Mouse (Mus musculus) mouse trophoblast stem cell (cell line): ENCODE results near the gene 1700001C02Rik.

ENCODE experiments used
- in situ Hi-C, 2 experiments: fragments of 300-500 bp; cut with MseI, MboI; formaldehyde crosslinking; loops; 2 replicates in 1 of 2; 3 replicates in 1 of 2; pipeline ENCODE4 v1.15.1; 2025

The 1700001C02Rik gene

GRCm38 (mm10) chr5:30494606-30495005 is 28.8 kb downstream of the 1700001C02Rik start:
- in situ Hi-C loops: no loop called here

- in situ Hi-C loops: no loop called here
Observed at GRCm38 (mm10) chr5:30495288-30495687, 29.4 kb downstream of the 1700001C02Rik start.

DNA sequence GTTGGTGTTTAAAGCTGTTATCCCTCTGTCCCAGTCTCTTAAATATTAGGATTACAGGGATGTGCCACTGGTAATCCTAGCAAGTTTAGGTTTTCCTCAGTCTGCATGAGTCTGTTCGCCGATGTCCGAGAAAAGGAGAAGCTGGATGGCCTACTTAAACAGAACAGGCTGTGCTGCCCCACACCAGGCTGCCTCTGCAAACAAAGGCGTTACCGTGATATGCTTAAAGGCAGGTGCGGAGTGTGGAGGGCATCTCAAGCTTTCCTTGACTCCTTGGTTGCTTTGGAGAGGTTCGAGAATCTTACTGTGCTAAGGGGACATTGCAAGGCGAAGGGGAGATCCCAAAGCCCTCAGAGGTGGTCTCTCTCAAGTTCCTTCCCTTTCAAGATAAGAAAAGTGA is 31.0 kb downstream of the 1700001C02Rik start:
- in situ Hi-C loops: no loop called here

DNA sequence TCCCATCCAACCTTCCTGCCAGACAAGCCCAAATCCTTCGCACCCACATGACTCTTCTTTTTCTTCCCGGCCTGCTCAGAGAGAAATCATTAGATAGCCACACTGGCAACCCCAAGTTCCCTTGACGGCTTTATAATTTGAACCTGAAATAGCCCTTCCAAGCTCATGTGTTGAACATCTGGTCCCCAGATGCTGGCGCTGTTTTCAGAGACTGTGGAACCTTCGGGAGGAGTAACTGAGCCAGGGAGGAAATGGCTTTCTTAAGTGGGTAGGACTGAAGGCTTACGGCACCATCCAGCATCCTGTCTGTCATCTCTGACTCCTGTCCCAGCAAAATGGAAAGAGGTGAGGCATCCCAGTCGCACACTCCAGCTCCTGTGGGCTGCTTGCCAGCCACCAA is 31.5 kb downstream of the 1700001C02Rik start:
- in situ Hi-C loops: no loop called here

DNA sequence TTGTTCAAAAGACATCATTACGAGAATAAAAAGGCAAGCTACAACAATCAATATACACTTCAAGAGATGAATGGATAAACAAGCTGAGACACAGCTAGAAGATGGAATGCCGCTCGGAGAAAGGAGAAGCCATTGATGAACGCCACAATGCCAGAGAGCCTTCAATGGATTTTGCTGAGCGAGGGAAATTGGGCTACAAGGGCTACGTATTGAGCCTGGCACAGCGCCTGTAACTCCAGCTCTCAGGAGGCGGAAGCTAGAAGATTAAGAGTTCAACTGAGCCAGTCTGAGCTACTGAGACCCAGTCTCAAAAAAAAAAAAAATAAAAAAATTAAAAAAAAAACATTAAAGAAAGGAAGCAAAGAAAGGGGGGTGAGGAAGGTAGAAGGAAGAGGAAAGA is 47.3 kb downstream of the 1700001C02Rik start:
- in situ Hi-C loops: no loop called here

- in situ Hi-C loops: loop anchor here (5.0 kb wide), 1 partner anchor 121 kb away; no protein-coding TSS in a partner anchor
Observed at GRCm38 (mm10) chr5:30516376-30516775, 50.5 kb downstream of the 1700001C02Rik start.

- in situ Hi-C loops: loop anchor here (5.0 kb wide), 1 partner anchor 119 kb away; no protein-coding TSS in a partner anchor
Observed at GRCm38 (mm10) chr5:30518108-30518507, 52.3 kb downstream of the 1700001C02Rik start.

DNA sequence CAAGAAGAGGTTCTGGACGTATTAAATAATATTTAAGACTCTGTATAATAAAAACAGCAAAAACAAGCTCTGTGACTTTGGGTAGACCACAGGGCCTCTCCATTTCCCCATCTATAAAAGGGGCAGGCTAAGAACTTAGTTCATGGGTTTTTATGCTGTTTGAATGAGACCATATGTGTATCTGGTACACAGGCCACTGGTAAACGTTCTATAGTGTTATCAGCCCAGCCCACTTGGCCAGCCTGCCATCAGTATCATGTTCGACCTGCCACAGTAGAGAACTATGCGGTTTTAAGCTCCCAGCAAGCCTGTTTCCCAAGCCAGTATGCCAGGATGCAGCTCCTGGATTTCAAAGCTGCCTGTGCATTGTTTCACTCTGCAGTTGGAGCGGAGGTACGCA is 52.7 kb downstream of the 1700001C02Rik start:
- in situ Hi-C loops: loop anchor here (5.0 kb wide), 1 partner anchor 119 kb away; no protein-coding TSS in a partner anchor

- in situ Hi-C loops: loop anchor here (5.0 kb wide), 1 partner anchor 118 kb away; no protein-coding TSS in a partner anchor
Observed at GRCm38 (mm10) chr5:30519494-30519893, 53.6 kb downstream of the 1700001C02Rik start.

- in situ Hi-C loops: no loop called here
Observed at GRCm38 (mm10) chr5:30520214-30520732, 54.4 kb downstream of the 1700001C02Rik start.

DNA sequence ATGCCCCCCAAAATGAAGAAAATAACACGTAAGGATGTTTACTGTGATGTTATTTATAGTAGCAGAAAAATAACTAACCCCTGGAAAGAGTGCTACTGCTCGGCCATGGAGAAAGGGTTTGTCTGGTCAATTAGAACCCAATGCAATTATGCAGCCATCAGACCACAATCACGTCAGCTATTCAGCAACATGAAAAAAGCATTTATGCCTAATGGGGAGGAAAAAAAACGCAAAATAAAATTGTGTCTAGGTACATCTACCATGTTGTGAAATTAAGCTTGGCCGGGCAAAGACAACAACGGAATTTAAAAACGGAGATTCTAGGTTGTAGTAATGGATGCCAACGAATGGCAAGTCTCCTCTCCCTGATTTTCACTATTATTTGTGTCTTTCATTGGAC is 56.6 kb downstream of the 1700001C02Rik start:
- in situ Hi-C loops: no loop called here

GRCm38 (mm10) chr5:30523131-30523530 is 57.3 kb downstream of the 1700001C02Rik start:
- in situ Hi-C loops: no loop called here

GRCm38 (mm10) chr5:30524213-30524612 is 58.4 kb downstream of the 1700001C02Rik start:
- in situ Hi-C loops: no loop called here

DNA sequence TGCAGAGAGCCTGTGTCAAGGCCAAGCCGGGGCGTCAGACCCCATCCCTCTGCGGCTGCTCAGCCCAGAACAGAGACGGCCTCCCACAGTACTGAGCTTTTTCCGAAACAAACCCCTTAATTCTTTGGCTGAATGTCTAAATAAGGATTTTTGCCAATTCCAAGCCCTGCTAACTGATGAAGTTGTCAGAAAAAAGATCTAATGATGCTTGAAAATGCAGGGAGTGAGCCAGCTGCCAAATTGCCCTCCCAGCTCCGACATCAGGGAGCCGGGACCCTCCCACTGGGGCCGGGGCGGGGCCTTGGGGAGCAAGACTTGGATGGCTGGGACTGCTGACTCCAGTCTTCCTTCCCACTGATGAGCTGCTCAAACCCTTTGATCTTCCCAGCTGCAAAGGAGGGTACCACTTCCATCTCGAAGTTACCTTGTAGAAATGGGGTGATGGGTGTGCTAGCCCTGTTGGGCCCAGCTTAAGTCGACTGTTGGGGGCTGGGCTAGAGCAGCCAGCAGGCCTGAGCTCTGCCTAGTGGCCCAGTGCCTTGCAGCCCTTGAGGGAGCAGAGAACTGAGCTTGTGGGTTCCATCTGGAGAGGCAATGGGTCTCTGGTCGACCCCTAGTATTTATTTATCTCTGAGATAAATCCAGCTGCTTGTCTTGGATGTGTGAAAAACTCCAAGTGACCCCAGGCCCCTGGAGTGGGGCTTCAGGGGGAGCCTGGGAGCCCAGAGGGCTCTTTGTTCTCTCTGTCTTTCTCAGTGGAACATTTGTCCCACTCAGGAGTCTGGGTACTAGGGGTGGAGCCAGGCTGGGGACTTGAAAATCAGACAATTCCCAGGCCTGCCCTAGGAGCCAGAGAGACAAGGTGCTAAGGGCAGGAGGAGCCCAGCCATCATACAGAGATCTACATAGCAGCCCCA is 60.3 kb downstream of the 1700001C02Rik start:
- in situ Hi-C loops: no loop called here

DNA sequence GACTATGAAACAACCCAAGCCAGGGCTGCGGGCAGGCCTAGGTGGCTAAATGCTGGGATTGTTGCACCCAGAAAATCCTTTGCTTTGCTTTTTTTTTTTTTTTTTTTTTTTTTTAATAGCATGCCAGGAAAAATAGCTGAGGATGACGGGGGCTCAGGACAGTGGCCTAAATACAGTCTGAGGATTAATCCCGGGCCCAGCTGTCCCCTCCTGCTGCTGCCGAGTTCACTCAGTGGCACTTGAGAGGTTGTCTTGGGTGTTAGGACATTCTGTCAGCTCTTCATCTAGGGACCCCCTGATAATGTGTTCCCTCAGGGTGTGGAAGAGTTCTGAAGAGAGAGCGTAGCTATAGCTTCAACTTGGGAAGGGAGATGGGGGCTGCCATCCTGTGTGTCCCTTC is 61.3 kb downstream of the 1700001C02Rik start:
- in situ Hi-C loops: no loop called here

- in situ Hi-C loops: no loop called here
Observed at GRCm38 (mm10) chr5:30528906-30529305, 63.1 kb downstream of the 1700001C02Rik start.
